Mouse (Mus musculus): ENCODE data around the gene Robo1.

- TF ChIP-seq CTCF (IDR thresholded peaks at IDR 0.05; ENCODE audit: low read depth, low read length) (no peak), POLR2A (IDR thresholded peaks at IDR 0.05; ENCODE audit: insufficient read depth, low read length) (no peak)
These were observed 457.2 kb downstream of the Robo1 start for GRCm38 (mm10) chr16:72765128-72765913.
